Mouse (Mus musculus) hindbrain, embryonic 11.5 days (tissue): ENCODE measurements around the gene Bahcc1. TPM values are rescaled to one million over a fixed set of nuclear protein-coding genes. Genes with fewer than 3 reads are reported as not detected.

Experiments used
- ATAC-seq: fragments of 200-750 bp; cut with Nextera tagmentation; 2 replicates; pipeline ENCODE4 v1.8.0; 2017; ENCODE audit warnings: mild to moderate bottlenecking, moderate TSS enrichment, moderate library complexity; ENCODE audit not compliant: low FRiP score
- DNase-seq: peaks from one replicate; pipeline ENCODE4 v3.0.0-alpha.2; 2015; ENCODE audit warnings: low spot score
- H3K27ac ChIP-seq: fragments of 300-500 bp; sonication (generic); 2 replicates; pipeline ENCODE4 v1.5.1; 2014; ENCODE audit warnings: mild to moderate bottlenecking, low read depth, low read length
- H3K27me3 ChIP-seq: fragments of 300-500 bp; sonication (generic); 2 replicates; pipeline ENCODE4 v1.6.1; 2014; ENCODE audit warnings: mild to moderate bottlenecking, low read length, moderate library complexity, mixed read lengths; ENCODE audit not compliant: control insufficient read depth, insufficient read depth
- H3K36me3 ChIP-seq: fragments of 300-500 bp; sonication (generic); 2 replicates; pipeline ENCODE4 v1.6.1; 2014; ENCODE audit warnings: mild to moderate bottlenecking, low read length, moderate library complexity, mixed read lengths; ENCODE audit not compliant: control insufficient read depth, insufficient read depth
- H3K4me1 ChIP-seq: fragments of 300-500 bp; sonication (generic); replicated peaks from 2 replicates; pipeline ENCODE4 v1.6.1; 2014; ENCODE audit warnings: low read length, mixed read lengths; ENCODE audit not compliant: control insufficient read depth, insufficient read depth
- H3K4me2 ChIP-seq: fragments of 300-500 bp; sonication (generic); replicated peaks from 2 replicates; pipeline ENCODE4 v1.6.1; 2014; ENCODE audit warnings: mild to moderate bottlenecking, low read depth, low read length
- H3K4me3 ChIP-seq: fragments of 300-500 bp; sonication (generic); 2 replicates; pipeline ENCODE4 v1.5.1; 2014; ENCODE audit warnings: low read depth, low read length
- H3K9ac ChIP-seq: fragments of 300-500 bp; sonication (generic); 2 replicates; pipeline ENCODE4 v1.6.1; 2014; ENCODE audit warnings: low read depth, low read length
- H3K9me3 ChIP-seq: fragments of 300-500 bp; sonication (generic); 2 replicates; pipeline ENCODE4 v1.6.1; 2016; ENCODE audit warnings: low read length; ENCODE audit not compliant: control insufficient read depth
- WGBS: fragments of 180-500 bp; shearing (Covaris S2); extraction: QIAGEN DNeasy Blood & Tissue Kit; methylation state at CpG from one replicate; pipeline ENCODE4 v1.1.7; 2014; 5-methylcytosine and 5-hydroxymethylcytosine counted together
- polyA plus RNA-seq: library from polyadenylated mRNA; unstranded; fragments of >200 nt; fragmentation: Nextera tagmentation; extraction: Ambion mirVana; gene quantifications from 2 replicates; pipeline ENCODE4 v1.2.1, GENCODE M21; 2014

The Bahcc1 gene
- polyA plus RNA-seq, 1 experiment from 2014 or later, result 23.1 TPM

DNA sequence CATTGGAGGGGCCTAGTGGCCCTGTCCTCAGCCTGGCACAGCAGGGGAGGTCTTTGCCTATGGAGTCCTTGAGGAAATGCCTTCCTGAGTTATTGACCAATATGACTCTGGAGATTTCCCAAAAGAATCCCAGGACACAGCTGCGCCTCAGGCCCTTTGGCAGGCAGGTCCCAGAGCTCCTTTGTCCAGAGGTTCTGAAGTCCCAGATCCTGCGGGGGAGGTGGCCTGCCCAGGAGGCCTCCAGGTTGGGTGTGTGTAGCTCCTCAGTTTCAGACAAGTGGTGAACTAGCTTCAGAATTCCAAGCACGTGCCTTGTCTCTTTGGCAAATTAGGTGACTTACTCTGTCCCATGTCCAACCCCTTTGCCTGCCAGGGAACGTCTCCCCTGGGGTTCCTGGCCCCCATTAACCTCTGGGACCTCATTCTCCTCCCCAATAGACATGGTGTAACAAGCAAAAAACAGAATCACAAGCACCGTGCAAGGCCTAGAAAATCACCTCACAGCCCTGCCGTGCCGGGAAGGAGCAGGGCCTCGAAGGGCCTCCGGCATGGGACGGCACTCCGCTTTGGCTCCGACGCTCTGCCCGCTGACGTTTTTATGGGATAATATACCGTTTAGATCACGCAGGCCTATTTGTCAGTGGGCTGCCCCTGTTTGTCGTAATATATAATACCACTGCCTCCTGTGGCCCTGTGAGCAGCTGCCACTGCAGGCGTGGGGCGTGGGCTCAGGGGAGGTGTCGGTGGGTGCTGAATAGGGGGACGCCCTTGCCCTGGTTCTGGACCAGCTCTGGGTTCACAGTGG, 10.2 kb downstream of the Bahcc1 start:
- no peaks in the 10 kb centered on the region for H3K9me3 ChIP-seq
- H3K36me3 ChIP-seq, result no peaks in the 10 kb centered on the region
- WGBS, result 45% methylated on average over 22 of the region's 22 CpGs
- peak overlapping the region; percentile 0; the same call in 1 of the 2 replicates for H3K4me2 ChIP-seq
- peaks cover 42% of the 10 kb centered on the region for H3K4me1 ChIP-seq
- peak overlapping the region; percentile 2; the same call in 1 of the 2 replicates for H3K9ac ChIP-seq
- peak overlapping the region; percentile 75 for H3K27ac ChIP-seq
- ATAC-seq (peak; percentile 31), DNase-seq (peak; percentile 55)
- no peak overlapping the region for H3K4me3 ChIP-seq
- H3K27me3 ChIP-seq, result no peaks in the 10 kb centered on the region

DNA sequence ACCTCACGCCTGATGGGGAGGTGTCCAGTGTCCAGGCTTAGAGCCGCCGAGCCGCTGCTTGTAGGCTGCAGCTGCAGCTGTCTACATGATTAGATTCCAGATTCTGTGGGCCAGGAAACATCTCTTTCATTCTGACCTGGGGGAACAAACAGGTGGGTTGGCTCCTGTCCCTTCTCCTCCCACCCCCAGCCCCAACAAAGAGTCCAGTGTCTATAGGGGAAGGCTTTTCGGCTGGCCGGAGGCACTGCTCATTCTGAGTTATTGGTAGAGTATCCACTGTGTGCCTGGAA, 10.7 kb downstream of the Bahcc1 start:
- 40% methylated on average over 6 of the region's 6 CpGs for WGBS
- no peaks in the 10 kb centered on the region for H3K9me3 ChIP-seq
- 0 out of 2 replicates have a peak overlapping the region, but pooled peaks have one; percentile 2 for H3K9ac ChIP-seq
- no peaks in the 10 kb centered on the region for H3K36me3 ChIP-seq
- ATAC-seq (no peak; the same call in 1 of the 2 replicates), DNase-seq (no peak)
- H3K27ac ChIP-seq, result peak overlapping the region; percentile 75
- no peak overlapping the region; the same call in 1 of the 2 replicates for H3K4me2 ChIP-seq
- H3K4me3 ChIP-seq, result no peak overlapping the region
- H3K27me3 ChIP-seq, result no peaks in the 10 kb centered on the region
- peaks cover 45% of the 10 kb centered on the region for H3K4me1 ChIP-seq

DNA sequence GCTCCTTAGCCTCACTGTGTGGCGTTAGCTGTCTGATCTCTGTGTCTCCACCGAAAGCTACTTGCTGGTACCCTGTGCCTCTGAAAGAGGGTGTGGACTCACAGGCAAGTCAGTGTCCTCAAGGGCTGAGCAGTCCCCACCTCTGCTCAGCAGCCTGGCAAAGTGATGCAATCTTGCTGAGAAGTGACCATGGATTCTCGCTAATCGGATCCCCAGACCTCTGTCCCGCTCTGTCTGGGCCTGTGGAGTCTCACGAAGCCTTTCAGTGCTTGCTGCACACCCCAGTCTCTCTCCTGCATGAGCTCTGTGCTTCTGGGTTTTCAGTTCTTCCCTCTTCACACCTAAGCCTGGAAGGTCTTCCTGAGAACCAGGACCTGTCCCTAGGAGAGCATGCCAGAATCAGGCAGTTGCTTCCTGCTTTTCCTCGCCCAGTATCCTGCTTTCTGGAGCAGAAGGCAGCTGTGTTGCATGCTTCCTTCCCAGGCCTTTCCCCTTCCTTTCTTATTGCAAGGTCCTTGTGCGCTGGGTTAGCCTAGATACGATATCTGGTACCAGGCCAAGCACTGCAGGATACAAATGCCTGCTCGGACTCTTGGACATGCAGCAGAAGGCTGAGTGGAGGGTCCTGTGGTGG, 15.5 kb downstream of the Bahcc1 start:
- WGBS, result 81% methylated on average over 10 of the region's 10 CpGs
- Histone ChIP-seq H3K9ac (0 out of 2 replicates have a peak overlapping the region, but pooled peaks have one; percentile 8), H3K27ac (0 out of 2 replicates have a peak overlapping the region, but pooled peaks have one; percentile 27), H3K4me3 (no peak overlapping the region), H3K4me1 (peaks cover 23% of the 10 kb centered on the region), H3K9me3 (no peaks in the 10 kb centered on the region), H3K4me2 (no peak overlapping the region), H3K27me3 (no peaks in the 10 kb centered on the region), H3K36me3 (no peaks in the 10 kb centered on the region)
- ATAC-seq (no peak), DNase-seq (no peak)

DNA sequence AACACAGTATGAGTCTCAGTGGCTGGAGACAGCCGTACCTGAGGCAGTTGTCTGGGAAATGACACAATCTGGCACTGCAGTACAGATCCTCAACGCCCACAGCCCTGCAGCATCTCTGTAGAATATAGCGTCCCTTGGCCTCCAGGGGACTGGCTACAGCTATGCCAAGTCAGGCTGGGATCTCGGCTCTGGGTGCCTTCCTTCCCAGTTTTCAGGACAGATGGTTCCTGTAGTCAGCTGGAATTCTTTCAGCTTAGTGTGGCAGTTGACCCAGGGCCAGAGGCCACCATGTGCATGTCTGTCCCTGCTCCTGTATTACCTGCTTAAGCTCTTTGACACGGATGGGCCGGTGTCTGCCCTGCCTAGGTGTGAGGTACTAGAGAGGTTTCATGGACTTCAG, 16.2 kb downstream of the Bahcc1 start:
- H3K9ac ChIP-seq, result no peak overlapping the region
- ATAC-seq (no peak), DNase-seq (no peak)
- H3K4me3 ChIP-seq, result no peak overlapping the region
- no peak overlapping the region for H3K27ac ChIP-seq
- H3K4me1 ChIP-seq, result peaks cover 20% of the 10 kb centered on the region
- no peaks in the 10 kb centered on the region for H3K27me3 ChIP-seq
- no peaks in the 10 kb centered on the region for H3K36me3 ChIP-seq
- H3K4me2 ChIP-seq, result no peak overlapping the region
- H3K9me3 ChIP-seq, result no peaks in the 10 kb centered on the region
- 90% methylated on average over 6 of the region's 6 CpGs for WGBS

DNA sequence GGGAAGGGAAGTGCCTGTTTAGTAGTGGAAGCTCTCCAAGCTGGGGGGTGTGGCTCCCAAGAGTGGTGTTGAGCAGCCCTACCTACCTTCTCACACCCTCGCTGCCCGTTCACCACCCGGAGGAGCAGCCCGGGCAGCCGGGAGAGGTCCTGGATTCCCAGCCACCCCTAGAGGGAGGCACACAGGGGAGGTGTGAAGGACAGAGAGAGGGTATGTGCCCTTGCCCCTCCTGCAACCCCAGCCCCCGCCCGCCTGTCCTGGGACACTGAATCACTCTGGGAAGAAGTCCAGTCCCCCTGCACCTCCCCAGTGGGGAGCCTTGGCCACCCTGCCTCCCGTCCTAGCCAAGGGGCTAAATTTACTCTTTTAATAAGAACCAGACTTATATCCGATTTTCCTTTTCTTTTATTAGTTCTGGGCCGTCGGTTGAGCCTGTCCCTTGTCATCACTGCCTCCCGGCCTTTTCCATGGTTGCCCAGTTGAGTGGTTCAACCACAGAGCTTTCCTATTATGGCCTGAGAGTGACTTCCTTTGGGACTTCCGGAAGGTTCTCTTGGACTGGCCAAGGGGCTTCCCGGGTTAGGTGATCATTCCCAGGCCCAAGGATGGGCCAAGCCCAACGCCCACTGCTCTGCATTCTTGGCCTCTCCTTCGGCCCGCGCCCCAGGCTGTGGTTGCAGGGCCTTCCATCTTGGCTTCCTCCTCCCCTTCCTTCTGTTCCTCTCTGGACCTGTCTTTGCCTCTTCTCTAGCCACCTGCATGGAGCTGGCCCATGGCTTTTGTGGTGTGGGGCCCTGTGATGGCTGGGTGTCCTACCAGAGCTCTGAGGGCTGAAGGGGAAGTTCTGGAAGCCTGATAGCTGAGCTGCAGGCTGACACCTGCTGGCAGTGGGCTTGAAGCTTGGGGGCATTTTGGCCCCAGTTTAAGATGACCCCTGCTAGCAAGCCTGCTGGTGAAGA, 18.5 kb downstream of the Bahcc1 start:
- no peak overlapping the region for H3K27ac ChIP-seq
- 76% methylated on average over 18 of the region's 18 CpGs for WGBS
- DNase-seq (no peak), ATAC-seq (no peak)
- no peak overlapping the region for H3K9ac ChIP-seq
- no peak overlapping the region for H3K4me2 ChIP-seq
- no peaks in the 10 kb centered on the region for H3K36me3 ChIP-seq
- no peaks in the 10 kb centered on the region for H3K27me3 ChIP-seq
- H3K4me1 ChIP-seq, result peaks cover 37% of the 10 kb centered on the region
- H3K4me3 ChIP-seq, result no peak overlapping the region
- H3K9me3 ChIP-seq, result no peaks in the 10 kb centered on the region

DNA sequence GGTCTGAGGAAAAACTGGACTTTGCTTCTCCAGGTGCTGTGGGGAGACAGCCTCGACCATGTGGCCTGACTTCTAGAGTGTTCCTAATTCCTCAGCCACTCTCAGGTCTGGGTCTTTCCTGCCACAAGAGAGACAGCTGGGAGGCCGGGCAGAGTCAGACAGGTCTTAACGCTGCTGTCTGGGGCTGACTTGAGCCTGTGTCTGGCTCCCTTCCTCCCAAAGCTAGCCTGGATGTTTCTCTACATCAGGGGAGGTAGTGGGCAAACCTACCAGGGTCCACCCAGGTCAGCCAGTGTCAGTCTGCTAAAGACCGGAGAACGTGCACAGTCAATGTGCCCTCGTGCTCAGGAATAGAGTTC, 19.2 kb downstream of the Bahcc1 start:
- DNase-seq (no peak), ATAC-seq (no peak)
- no peak overlapping the region for H3K4me3 ChIP-seq
- H3K4me2 ChIP-seq, result no peak overlapping the region
- WGBS, result 40% methylated on average over 6 of the region's 6 CpGs
- no peak overlapping the region for H3K27ac ChIP-seq
- H3K4me1 ChIP-seq, result peaks cover 40% of the 10 kb centered on the region
- no peak overlapping the region for H3K9ac ChIP-seq
- H3K9me3 ChIP-seq, result no peaks in the 10 kb centered on the region
- H3K27me3 ChIP-seq, result no peaks in the 10 kb centered on the region
- H3K36me3 ChIP-seq, result no peaks in the 10 kb centered on the region

DNA sequence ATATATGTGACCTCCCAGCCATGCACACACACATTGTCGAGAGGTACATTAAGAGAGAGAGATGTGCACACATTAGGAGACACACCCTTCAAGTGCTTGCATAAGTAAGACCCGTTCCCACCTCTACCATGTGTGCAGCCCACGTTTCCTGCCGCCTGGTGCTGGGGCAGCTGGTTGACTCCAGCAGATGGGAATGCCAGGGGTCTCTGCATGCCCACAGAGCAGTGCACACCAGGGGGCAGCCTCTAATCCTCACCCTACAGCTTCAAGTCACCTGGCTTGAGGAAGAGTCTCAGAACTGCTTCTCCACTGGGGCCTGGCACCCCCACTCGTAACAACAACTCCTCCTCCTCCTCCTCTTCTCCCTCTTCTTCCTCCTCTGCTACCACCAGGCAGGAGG, 19.7 kb downstream of the Bahcc1 start:
- H3K27ac ChIP-seq, result 0 out of 2 replicates have a peak overlapping the region, but pooled peaks have one; percentile 24
- peaks cover 43% of the 10 kb centered on the region for H3K4me1 ChIP-seq
- no peak for DNase-seq
- no peak overlapping the region; the same call in 1 of the 2 replicates for H3K4me2 ChIP-seq
- no peaks in the 10 kb centered on the region for H3K9me3 ChIP-seq
- no peak overlapping the region; the same call in 1 of the 2 replicates for H3K4me3 ChIP-seq
- WGBS, result 31% methylated on average over 5 of the region's 5 CpGs
- no peaks in the 10 kb centered on the region for H3K36me3 ChIP-seq
- no peak overlapping the region for H3K9ac ChIP-seq
- no peaks in the 10 kb centered on the region for H3K27me3 ChIP-seq
- no peak for ATAC-seq

DNA sequence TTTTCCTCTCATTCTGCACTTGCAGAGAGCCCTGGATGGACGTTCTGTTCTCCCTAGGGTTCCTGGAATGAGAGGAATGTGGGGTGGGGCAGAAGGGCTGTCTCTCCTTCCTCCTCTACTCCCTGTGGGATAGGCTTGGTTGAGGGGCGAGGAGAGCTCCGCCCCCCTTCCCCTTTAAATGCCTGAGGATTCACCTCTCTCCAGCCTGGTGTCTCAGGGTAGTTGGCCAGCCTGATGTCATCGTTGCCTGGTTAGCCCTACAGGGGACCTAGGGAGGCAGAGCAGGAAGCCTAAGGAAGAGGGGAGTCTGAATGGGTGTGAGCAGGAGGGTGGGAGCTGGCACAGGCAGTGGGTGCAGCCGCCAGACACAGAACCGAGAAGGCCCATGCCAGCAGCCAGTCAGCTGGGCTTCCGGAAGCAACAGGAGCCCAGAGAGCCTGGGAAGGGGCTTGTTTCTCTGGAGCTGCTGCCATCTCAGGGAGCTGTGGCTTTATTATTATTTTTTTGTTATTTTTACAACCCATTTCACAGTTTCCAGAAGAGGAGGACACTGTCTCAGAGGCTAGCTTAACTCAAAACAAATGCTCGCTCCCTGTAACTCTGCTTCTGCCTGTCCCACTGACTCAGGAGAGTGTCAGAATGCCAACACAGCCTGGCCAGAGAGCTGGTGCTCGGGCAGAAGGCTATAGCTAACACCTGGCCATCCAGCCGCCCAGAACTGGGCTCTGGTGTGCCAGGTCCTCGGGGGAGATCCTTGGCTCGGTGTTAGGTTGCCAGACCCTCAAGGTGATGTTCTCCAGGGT, 20.3 kb downstream of the Bahcc1 start:
- DNase-seq (no peak), ATAC-seq (no peak)
- H3K27ac ChIP-seq, result 0 out of 2 replicates have a peak overlapping the region, but pooled peaks have one; percentile 24
- H3K36me3 ChIP-seq, result no peaks in the 10 kb centered on the region
- H3K27me3 ChIP-seq, result no peaks in the 10 kb centered on the region
- 50% methylated on average over 12 of the region's 12 CpGs for WGBS
- H3K4me1 ChIP-seq, result peaks cover 46% of the 10 kb centered on the region
- no peak overlapping the region; the same call in 1 of the 2 replicates for H3K4me2 ChIP-seq
- H3K9me3 ChIP-seq, result no peaks in the 10 kb centered on the region
- no peak overlapping the region; the same call in 1 of the 2 replicates for H3K4me3 ChIP-seq
- H3K9ac ChIP-seq, result 0 out of 2 replicates have a peak overlapping the region, but pooled peaks have one; percentile 19
